Mouse (Mus musculus) gastrocnemius, adult 18-20 months (tissue): ENCODE results near the gene Gm20503. TPM values are rescaled to one million over a fixed set of nuclear protein-coding genes. Genes with fewer than 3 reads are reported as not detected.

Experiments
- DNase-seq: peaks from one replicate; pipeline ENCODE4 v3.0.0; 2021; ENCODE audit warnings: low spot score
- total RNA-seq, 2 experiments: library from RNA; stranded (reverse); gene quantifications; 2 replicates each; pipeline ENCODE4 v1.2.3; 2021

Gm20503 gene
- total RNA-seq, 2 experiments from 2014 or later, result not detected

- no peak for DNase-seq
Observed at GRCm38 (mm10) chr4:59007016-59007415, 4.0 kb downstream of the Gm20503 start.

DNA sequence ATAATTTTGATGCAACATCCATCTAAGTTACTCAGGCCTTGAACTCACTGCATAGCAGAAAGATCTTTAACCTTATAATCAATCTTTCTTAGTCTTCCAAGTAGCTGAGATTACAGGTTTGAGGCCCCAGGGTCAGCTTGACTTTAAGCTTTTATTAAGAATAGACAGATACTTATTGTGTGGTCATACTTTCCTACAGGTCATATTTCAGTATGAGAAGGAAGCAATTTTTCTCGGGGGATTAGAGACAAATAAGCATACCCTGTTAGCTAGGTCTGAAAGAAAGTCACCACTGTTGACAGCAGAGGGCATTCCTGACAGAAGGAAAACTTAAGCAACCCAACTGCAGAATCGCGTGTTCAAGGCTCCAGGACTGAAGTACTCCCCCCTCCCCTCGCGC, 5.0 kb downstream of the Gm20503 start:
- DNase-seq, result no peak

GRCm38 (mm10) chr4:59009186-59009585, 6.2 kb downstream of the Gm20503 start:
- no peak for DNase-seq

DNA sequence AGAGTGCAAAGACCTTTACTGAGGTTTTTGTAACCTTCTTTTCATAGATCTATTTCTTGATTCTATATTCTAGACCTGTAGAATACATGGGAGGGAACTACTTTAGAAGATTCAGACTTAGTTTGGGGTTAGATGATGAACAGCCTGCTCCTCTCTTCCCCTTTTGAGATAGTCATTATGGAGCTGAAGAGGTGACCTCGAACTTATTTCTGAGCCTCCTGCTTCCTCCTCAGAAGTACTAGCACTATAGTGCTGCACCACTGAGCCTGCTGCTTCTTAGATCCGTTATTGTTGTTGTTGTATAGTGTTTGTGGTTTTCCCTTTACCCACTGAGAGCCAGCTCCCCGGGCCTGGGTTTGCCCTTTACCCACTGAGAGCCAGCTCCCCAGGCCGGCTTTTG, 6.7 kb downstream of the Gm20503 start:
- DNase-seq, result no peak

DNA sequence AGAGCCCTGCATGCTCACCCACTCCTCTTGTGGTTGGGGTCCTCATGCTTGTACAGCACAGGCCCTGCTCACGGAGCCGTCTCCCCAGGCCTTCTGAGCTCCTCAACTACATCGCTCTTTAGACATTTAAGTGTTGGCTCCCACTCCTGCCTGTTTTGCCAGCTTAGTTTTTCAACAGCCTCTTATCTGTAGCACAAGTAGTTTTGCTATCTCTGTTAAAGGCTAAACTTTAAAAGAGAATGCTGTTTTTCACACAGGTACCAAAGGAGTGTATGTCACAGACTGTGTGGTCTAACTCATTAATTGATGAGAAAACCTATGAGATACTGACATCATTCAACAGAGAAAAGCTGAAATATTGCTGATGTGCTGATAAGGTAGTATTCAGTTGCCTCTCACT, 8.4 kb downstream of the Gm20503 start:
- DNase-seq, result no peak

DNA sequence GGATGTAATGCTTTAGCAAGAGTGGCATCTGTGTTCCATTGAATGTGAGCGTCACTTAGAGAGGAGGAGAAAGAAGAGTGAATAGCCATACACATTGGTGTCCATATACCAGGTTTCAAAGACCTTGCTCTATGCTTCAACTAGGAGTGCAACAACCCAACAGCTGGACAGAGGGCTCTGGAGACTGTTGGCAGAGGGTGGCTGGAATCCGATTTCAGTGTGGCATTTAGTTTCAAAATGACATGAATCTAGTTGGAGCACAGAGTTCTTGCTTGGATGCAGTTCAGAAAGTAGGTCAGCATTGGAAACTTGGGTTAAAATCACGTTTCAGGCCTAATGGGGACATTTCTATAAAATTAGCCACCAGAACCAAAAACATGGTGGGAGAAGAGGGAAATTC, 12.2 kb downstream of the Gm20503 start:
- DNase-seq, result peak; percentile 72

DNA sequence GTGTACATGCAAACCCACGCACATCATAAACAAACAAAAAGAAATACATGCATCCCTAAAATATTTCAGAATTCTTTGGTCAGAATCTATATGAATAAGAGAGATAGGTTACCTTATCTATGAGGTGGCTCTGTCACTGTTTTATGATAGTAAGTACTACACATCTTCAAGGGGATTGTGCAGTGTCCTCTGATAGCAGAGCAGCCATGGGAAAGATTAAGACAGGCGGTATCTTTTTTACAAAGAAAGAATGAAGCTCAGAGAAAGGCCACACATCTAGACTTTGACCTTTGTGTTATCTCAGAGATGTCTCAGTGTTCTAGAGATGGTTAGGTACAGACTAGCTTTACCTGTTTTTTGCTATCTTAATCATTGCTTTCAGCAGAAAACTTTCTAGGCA, 13.9 kb downstream of the Gm20503 start:
- DNase-seq, result no peak

DNA sequence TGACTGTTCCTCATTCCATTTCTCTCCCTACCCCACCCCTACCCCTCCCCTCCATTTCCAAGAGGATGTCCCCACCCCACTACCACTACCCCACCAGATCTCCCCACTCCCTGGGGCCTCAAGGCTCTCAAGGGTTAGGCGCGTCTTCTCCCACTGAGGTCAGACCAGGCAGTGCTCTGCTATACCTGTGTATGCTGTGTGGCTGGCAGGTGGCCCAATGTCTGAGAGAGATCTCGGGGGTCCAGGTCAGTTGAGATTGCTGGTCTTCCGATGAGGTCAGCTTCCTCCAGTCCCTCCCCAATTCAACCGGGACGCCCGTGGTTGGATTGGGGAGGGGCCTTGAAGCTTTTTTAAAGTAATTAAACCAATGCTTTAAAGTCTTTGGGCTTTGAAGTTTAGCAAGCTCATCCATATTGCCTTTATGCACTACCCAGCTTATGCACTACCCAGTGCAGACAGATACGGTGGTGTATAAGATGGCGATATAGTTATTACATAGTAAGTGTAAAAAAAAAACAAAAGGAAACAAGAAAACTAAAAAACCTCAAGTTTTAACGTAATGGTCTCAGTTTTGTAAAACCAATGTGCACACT, 31.4 kb downstream of the Gm20503 start:
- no peak for DNase-seq

GRCm38 (mm10) chr4:59034918-59035785, 32.1 kb downstream of the Gm20503 start, which contains the start of gene Gng10:
TSS of gene Gng10 (plus strand) at chr4:59035088.
- DNase-seq, result peak; percentile 38

DNA sequence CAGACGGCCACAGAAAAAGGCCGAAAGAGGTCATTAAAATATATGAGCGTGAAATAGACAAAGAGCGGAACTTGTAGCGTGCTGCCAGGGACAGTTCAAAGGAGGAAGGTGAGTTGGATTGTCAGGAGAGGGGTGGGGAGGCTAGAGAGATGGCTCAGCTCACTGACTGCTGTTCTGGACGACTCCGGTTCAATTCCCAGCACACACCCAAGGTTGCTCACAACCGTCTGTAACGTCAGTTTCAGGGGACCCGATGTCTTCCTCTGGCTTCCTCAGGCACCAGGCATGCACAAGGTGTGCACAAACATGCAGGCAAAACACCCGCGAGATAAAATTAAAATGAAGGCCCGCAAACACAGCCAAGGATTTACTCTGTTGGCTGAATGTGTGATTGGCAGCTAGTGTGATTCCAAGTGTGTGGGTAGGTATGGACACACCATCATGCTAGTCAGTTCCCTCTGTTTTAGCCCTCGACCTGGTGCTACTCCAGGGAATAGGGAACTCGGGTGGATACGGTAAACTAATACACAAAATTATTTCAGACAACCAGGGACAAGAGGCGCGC, 32.9 kb downstream of the Gm20503 start:
- DNase-seq, result no peak

GRCm38 (mm10) chr4:59036490-59037127, 33.6 kb downstream of the Gm20503 start:
- DNase-seq, result peak; percentile 80

- DNase-seq, result no peak
Observed at GRCm38 (mm10) chr4:59037525-59037924, 34.5 kb downstream of the Gm20503 start.

- no peak for DNase-seq
Observed at GRCm38 (mm10) chr4:59040397-59041287, 37.6 kb downstream of the Gm20503 start.

DNA sequence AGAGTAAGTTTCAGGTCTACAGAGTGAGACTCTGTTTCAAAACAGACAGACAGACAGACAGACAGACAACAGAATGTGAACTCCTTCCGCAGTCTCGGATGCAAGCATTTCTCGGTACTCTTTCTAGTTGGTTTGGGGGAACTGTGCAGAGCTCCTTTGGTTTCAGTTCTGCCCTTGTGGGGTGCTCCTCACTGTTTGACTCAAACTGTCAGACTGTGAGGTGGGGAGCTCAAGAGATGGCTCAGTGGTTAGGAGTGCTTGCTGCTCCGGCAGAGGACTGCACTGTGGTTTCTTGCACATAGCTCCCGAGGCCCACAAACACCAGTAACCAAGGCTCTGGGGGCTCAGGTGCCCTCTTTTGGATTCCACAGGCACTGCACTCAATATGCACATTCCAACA, 40.1 kb downstream of the Gm20503 start:
- no peak for DNase-seq

DNA sequence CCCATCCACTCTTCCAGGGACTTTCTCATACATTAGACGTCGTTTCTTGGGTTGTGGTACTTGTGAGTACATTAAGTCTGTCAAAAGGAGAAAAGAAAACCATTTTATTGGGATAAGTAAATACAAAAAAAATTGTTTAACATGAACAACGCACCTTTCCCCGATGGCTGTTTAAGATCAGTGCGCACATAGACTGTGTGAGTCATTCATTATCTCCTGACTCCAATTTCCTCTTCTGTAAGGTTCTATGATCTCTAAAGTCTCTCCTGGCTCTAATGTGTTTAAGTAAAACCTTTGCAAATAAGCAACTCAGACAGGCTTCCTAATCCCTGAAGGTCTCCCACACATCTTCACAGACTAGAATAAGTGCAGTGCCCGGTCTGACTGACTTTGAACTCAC, 40.9 kb downstream of the Gm20503 start:
- DNase-seq, result no peak

DNA sequence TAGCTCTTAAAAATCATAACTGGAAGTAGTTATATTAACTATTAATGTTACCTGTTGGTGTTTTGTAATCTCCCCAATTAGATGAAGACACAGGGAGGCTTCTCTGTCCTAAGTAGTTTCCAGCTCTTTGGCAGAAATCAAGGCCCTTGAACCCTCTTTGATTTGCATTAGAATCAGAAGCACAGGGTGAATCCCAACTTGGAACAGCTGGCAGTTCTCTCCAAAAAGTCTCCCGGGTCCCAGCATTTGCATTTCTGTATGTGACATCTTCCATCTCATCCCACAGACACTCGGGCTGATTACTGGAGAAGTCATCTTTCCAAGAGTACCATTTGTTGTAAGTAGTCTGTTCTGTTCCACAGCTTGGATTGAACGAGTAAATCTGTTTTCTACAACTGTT, 44.2 kb downstream of the Gm20503 start:
- no peak for DNase-seq

DNA sequence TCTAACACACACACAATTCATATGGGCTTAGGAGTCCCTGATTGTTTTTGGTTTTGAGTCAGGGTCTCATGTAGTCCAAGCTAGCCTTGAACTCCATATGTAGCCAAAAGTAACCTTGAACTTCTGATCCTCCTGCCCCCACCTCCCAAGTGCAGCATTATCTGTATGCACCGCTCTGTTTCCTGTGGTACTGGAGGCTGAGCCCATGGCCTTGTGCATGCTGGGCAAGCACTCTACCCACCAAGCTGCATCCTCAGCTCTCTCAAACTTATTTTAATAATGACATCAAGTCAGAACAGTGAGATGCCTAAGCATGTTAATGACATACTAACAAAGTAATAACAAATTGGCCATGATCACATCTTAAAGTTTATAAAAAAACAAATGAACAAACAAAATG, 48.1 kb downstream of the Gm20503 start:
- DNase-seq, result no peak

- no peak for DNase-seq
Observed at GRCm38 (mm10) chr4:59057929-59058328, 54.9 kb downstream of the Gm20503 start.

DNA sequence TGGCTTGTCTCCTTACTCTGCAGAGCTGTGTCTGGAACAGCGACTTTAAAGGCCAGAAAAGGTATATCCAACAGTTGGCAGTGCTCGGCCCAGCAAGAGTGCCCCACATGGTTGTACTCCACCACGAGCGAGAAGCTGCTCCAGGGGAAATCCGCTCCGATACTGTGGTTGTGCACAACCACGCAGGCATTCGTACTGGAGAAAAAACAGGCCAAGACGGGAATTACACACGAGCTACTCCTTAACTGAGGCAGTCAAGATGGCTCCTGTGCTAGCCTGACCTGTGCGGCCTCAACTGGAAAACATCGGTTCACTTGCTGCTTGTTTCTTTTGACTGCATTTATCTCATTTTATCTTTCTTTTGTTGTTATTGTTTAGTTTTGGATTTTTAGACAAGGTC, 59.5 kb downstream of the Gm20503 start:
- no peak for DNase-seq

DNA sequence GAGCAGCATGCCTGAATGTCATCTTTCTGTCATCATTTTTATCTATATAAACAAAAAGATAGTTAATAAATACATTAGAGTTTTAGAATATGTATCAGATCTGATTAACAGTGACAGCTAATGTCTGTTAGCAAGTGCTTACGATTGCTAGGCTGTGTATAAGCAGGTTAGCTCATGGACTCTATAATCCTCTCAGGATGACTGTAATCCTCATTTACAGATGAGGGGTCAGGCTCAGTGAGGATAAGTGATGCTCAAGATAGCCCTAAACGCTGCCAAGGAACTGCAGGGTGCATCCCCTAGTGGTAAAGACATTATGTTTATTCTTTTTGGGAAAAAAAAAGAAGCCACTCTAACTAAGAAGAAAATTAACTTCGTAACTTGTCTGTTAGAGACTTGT, 66.3 kb downstream of the Gm20503 start:
- no peak for DNase-seq

GRCm38 (mm10) chr4:59083430-59083829, 80.4 kb downstream of the Gm20503 start:
- DNase-seq, result no peak
